9 mouse cellular contexts compared by ENCODE assay signal in the genomic region with DNA sequence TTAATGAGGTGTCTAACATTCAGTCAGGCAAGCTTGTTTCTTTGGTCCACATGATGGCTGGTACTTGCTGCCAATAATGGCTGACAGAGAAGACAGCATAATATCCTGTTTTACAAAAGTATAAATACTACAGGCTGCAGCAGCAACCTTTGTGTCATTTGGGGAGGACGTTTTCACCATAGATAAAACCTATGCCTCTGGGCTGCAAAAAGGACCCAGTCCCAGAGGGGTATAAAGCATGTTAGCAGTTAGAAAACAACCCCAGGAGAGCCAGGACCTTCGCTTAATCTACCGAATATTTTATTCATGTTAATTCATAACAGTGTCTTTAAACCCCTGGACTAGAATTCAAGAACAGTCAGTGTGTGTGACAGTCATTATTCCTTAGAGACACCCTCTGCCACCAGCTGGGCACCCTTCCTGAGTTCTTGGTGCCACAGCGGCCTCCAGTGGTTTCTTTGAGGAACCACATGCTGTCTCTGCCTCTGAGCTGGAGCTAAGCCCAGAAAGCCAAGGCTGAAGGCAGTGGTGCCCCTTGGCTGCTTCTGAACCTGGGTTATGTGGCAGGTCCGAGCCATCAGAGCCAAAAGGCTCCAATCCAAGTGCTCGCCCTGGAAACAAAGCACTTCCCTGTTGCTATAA. TPM values are rescaled to one million over a fixed set of nuclear protein-coding genes. Genes with fewer than 3 reads are reported as not detected.
DNase-seq lines count a peak whose midpoint lies in the region; ATAC-seq and TF ChIP-seq lines count a peak whose summit lies in the region.
"Had no signal": no experiment of that assay in that cellular context is flagged by ENCODE, and none has a peak within 500 bp of the region (broad histone marks: within the 10 kb centered on the region; RNA-seq: fewer than 3 reads in every experiment).

No protein-coding gene starts in this region.

- H3K27me3 ChIP-seq in G1E (ENCODE audit: insufficient read depth, low read length), result no peaks in the 10 kb centered on the region
- H3K27me3 ChIP-seq in lung, embryonic 16.5 days (ENCODE audit: control insufficient read depth, insufficient read depth, low read depth, low read length), result no peaks in the 10 kb centered on the region
- H3K27me3 ChIP-seq: lung, embryonic 15.5 days had no signal

- no peaks in the 10 kb centered on the region for H3K9me3 ChIP-seq in G1E (replicated peaks)
- no peaks in the 10 kb centered on the region for H3K9me3 ChIP-seq in lung, embryonic 16.5 days (ENCODE audit: control insufficient read depth, low read length)
- H3K9me3 ChIP-seq: lung, embryonic 15.5 days had no signal

- 0 out of 2 replicates have a peak, but pooled peaks have one; percentile 7 for TF ChIP-seq CTCF in G1E (IDR thresholded peaks at IDR 0.05; ENCODE audit: low read depth, low read length)

- H3K27ac ChIP-seq in lung, embryonic 16.5 days (ENCODE audit: low read length), result no peak overlapping the region
- H3K27ac ChIP-seq: lung, embryonic 15.5 days had no signal

- WGBS in lung, embryonic 16.5 days, result 11% methylated on average over 6 of the region's 6 CpGs

- no peak overlapping the region for H3K4me3 ChIP-seq in G1E (ENCODE audit: low read depth, low read length)
- no peak overlapping the region for H3K4me3 ChIP-seq in lung, embryonic 16.5 days (ENCODE audit: low read length)
- H3K4me3 ChIP-seq: lung, embryonic 15.5 days had no signal

- no peaks in the 10 kb centered on the region for H3K36me3 ChIP-seq in G1E (replicated peaks)
- no peaks in the 10 kb centered on the region for H3K36me3 ChIP-seq in lung, embryonic 16.5 days (ENCODE audit: control insufficient read depth, insufficient read depth, low read length)
- H3K36me3 ChIP-seq: lung, embryonic 15.5 days had no signal

- H3K4me2 ChIP-seq in lung, embryonic 16.5 days (ENCODE audit: low read depth, low read length), result no peak overlapping the region
- H3K4me2 ChIP-seq: lung, embryonic 15.5 days had no signal

- no peak overlapping the region for H3K9ac ChIP-seq in lung, embryonic 16.5 days (ENCODE audit: low read length)
- H3K9ac ChIP-seq: lung, embryonic 15.5 days had no signal

- DNase-seq in G1E (ENCODE audit: low spot score), result no peak
- peak; percentile 62 for DNase-seq in adrenal gland, postnatal 10 days
- peak; percentile 22 for DNase-seq in embryo, embryonic 11.5 days (ENCODE audit: low read depth, low spot score)
- peak; percentile 27 to 70 for DNase-seq in kidney, postnatal 36 days
- DNase-seq in ovary, postnatal 36 days (ENCODE audit: low spot score), result peak; percentile 59

- ATAC-seq in G1E (ENCODE audit: extremely low read depth, insufficient number of reproducible peaks, low FRiP score, poor library complexity, severe bottlenecking), result peak; percentile 34; the same call in 1 of the 2 replicates
- ATAC-seq in granulocyte monocyte progenitor cell, adult 5-6 weeks (replicated peaks; ENCODE audit: poor library complexity, severe bottlenecking), result peak; percentile 70
- ATAC-seq in lung, embryonic 16.5 days (ENCODE audit: low read depth), result peak; percentile 26; the same call in 1 of the 2 replicates
- no peak for ATAC-seq in erythroblast, adult 5-6 weeks (replicated peaks; ENCODE audit: low FRiP score, poor library complexity, severe bottlenecking)

- no peaks in the 10 kb centered on the region for H3K4me1 ChIP-seq in G1E (ENCODE audit: insufficient read depth, low read depth, low read length)
- H3K4me1 ChIP-seq in lung, embryonic 16.5 days (replicated peaks; ENCODE audit: control insufficient read depth, insufficient read depth, low read length), result no peaks in the 10 kb centered on the region
- H3K4me1 ChIP-seq: lung, embryonic 15.5 days had no signal

RNA-seq across cellular contexts. Expression of a gene that starts 34.6 kb away (rescaled TPM):
- 22.1 and 24.5 TPM in 2 replicates for total RNA-seq in G1E (2014; fragmentation: Nextera tagmentation)
- total RNA-seq in G1E (2017), result 8.4 and 9.8 TPM in 2 replicates
- 1.6 and 2.1 TPM in 2 replicates for polyA plus RNA-seq in G1E (2012)
- 10 to 100 TPM; 22.7 to 26.3 TPM for total RNA-seq in adrenal gland, postnatal 10 days (2021)
- total RNA-seq in granulocyte monocyte progenitor cell, adult 5-6 weeks (2014; fragmentation: Nextera tagmentation), result 12.1 and 13.0 TPM in 2 replicates
- 5.3 TPM in 2 replicates for total RNA-seq in granulocyte monocyte progenitor cell, adult 5-6 weeks (2017)
- 2.6 and 2.7 TPM in 2 replicates for polyA plus RNA-seq in lung, embryonic 16.5 days (2015; fragmentation: Nextera tagmentation; extraction: Ambion mirVana)
- 13.0 and 13.1 TPM in 2 replicates for total RNA-seq in erythroblast, adult 5-6 weeks (2015; ENCODE audit: low replicate concordance)
- 1.7 and 2.2 TPM in 2 replicates for total RNA-seq in erythroblast, adult 5-6 weeks (2017; ENCODE audit: low replicate concordance)

RNA-seq across cellular contexts. Expression of a gene that starts 55.4 kb away (rescaled TPM):
- total RNA-seq in G1E (2014; fragmentation: Nextera tagmentation) (3.2 and 5.1 TPM in 2 replicates), G1E (2017) (30.7 and 32.2 TPM in 2 replicates)
- 0.47 and 0.50 TPM in 2 replicates for polyA plus RNA-seq in G1E (2012)
- total RNA-seq in adrenal gland, postnatal 10 days (2021), result 10 to 100 TPM; 19.6 to 22.0 TPM
- total RNA-seq in granulocyte monocyte progenitor cell, adult 5-6 weeks (2014; fragmentation: Nextera tagmentation), result 6.8 and 14.3 TPM in 2 replicates
- total RNA-seq in granulocyte monocyte progenitor cell, adult 5-6 weeks (2017), result 31.2 and 32.8 TPM in 2 replicates
- 30.8 and 34.6 TPM in 2 replicates for polyA plus RNA-seq in lung, embryonic 16.5 days (2015; fragmentation: Nextera tagmentation; extraction: Ambion mirVana)
- total RNA-seq in erythroblast, adult 5-6 weeks (2015; ENCODE audit: low replicate concordance), result 2.7 and 4.8 TPM in 2 replicates
- total RNA-seq in erythroblast, adult 5-6 weeks (2017; ENCODE audit: low replicate concordance), result 4.4 and 6.4 TPM in 2 replicates
